Mouse (Mus musculus): ENCODE data around the gene Rnaset2a. TPM values are rescaled to one million over a fixed set of nuclear protein-coding genes. Genes with fewer than 3 reads are reported as not detected.
"Not testable (repeated sequence)": the region's sequence is repeated elsewhere in the genome, so short reads cannot be mapped to it uniquely, and the experiment has no call there.

Gene Rnaset2a
- polyA plus RNA-seq, 1 experiment, result 151 TPM

DNA sequence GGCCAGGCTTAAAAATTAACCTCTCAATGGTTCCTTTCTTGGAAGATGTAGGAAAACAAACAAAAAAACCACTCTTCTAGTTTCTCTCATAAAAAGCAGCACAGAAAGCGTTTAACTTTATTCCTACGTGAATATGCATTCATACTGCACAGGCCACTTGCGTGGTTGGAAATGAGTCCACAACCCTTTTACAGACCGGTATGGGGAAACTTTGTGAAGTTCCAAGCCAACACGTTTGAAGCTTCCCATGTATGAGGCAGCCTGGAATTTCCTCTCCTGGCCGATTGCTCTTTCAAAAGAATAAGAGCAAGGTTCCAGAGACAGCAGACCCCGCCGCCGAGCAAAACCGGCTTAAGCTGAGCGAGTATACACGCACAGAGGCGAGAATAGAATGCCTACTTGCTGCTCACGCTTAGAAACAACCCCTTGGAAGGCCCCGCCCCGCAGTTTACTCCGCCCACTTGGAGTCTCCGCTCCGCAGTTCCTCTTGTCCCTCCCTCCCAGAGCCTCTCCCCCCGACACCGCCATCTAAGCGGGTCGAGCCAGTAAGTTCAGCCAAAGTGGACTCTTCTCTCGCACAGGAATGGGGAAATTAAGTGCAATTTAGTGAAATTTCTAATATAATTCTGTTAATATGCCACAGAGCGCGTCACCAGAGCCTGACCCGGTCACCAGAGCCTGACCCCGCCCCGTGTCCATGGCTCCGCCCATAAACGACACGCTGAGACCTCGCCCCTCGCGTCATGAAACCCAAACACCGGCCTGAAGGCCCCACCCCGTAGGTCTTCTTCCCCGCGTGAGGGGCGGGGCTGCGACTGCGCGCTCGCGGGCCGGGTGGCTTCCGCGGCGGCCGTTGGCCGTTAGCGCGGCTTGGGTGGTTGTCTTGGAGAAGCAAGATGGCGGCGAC is 17.1 kb upstream of the Rnaset2a start, which contains the start of gene Fgfr1op:
Gene Fgfr1op (plus strand): TSS at position 801 of the 907 bp plus-strand sequence.
- Histone ChIP-seq H3ac (ENCODE audit: control insufficient read depth, insufficient read length) (peak within 1 kb of the TSS; percentile 53), H3K4me3 (peak within 1 kb of the TSS; percentile 31), H3K4me2 (ENCODE audit: low read depth) (peak within 1 kb of the TSS; percentile 80)
- not testable (repeated sequence) for H3K36me3 ChIP-seq (ENCODE audit: control insufficient read depth, insufficient read depth); H3K79me2 ChIP-seq (ENCODE audit: control insufficient read depth, insufficient read depth); H3K27me3 ChIP-seq (ENCODE audit: control insufficient read depth, insufficient read depth, insufficient read length)

DNA sequence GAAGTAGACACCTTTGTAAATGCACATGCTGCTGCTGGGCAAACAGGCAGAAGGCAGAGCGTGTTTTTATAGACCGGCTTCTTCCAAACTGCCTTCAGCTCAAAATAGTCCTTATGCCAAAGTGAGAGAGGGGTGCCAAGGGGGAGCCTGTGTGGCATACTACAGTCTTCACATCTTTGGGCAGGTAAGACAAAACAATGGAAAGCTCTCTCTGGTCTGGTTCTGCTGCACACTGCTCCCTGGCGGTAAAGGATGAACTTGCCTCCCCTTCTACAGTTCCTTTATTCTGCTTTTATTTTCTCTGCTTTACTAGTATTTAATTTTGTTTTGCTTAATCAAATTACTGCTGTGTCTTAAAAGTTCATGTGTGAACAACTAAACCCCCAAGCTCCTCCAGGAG is 13.1 kb upstream of the Rnaset2a start:
- not testable (repeated sequence) for H3K79me2 ChIP-seq (ENCODE audit: control insufficient read depth, insufficient read depth); H3ac ChIP-seq (ENCODE audit: control insufficient read depth, insufficient read length); H3K36me3 ChIP-seq (ENCODE audit: control insufficient read depth, insufficient read depth); H3K4me2 ChIP-seq (ENCODE audit: low read depth); H3K27me3 ChIP-seq (ENCODE audit: control insufficient read depth, insufficient read depth, insufficient read length); H3K4me3 ChIP-seq

DNA sequence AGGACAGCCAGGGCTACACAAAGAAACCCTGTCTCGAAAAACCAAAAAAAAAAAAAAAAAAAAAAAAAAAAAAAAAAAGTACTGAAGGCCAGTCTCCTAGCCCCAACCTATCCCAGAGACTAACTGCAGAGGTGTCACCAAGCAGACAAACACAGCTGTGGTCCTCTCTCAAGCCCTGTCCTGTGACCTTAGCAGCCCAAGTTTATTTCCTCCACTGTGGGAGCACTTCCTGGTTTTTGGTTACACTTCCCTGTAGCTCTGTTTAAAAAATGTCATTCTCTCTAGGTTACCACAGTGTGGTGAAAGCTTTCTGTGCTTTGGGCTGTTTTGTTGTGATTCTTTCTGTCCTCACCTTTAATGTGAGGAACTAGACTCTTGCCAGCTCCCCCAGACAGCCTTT is 10.7 kb upstream of the Rnaset2a start:
- not testable (repeated sequence) for H3K36me3 ChIP-seq (ENCODE audit: control insufficient read depth, insufficient read depth); H3K27me3 ChIP-seq (ENCODE audit: control insufficient read depth, insufficient read depth, insufficient read length); H3K4me3 ChIP-seq; H3ac ChIP-seq (ENCODE audit: control insufficient read depth, insufficient read length); H3K79me2 ChIP-seq (ENCODE audit: control insufficient read depth, insufficient read depth); H3K4me2 ChIP-seq (ENCODE audit: low read depth)

DNA sequence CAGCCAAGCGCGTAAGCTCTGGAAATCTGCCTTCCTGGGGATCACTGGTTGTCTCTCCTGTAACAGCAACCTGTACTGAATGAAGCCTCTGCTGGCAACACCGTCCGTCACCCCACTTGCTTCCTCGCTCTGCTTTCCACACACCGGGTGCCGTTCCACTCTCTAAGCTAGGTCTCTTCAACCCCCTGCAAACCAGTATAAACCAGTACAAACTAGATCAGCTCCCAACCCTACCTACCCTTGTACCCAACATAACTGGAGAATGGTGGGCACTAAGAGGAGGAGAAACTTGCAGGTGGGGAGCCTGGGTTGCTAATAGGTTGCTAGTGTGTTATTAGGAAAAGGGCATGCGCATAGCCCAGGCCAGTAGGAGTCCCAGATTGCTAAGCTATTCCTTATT is 8.1 kb upstream of the Rnaset2a start:
- not testable (repeated sequence) for H3K4me3 ChIP-seq; H3ac ChIP-seq (ENCODE audit: control insufficient read depth, insufficient read length); H3K36me3 ChIP-seq (ENCODE audit: control insufficient read depth, insufficient read depth); H3K4me2 ChIP-seq (ENCODE audit: low read depth); H3K79me2 ChIP-seq (ENCODE audit: control insufficient read depth, insufficient read depth); H3K27me3 ChIP-seq (ENCODE audit: control insufficient read depth, insufficient read depth, insufficient read length)

DNA sequence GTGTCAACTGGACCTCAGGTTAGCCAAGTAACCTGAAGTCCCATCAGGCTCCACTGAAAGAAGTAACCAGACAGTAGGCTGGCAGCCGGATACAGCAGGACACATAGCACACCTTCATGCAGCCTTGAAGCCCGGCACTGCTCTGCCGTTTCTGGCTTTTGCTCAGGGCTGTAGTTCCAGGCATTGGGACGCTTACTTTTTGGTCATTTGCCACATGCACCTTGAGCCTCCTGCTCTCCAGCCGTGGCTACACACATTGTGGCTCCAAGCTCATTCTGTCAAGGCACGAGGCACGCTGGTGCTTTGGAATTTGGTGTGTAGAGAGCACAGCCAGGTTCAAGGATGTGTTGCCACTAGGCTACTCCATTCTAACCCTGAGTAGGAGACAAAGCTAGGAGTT is 7.1 kb upstream of the Rnaset2a start:
- H3ac ChIP-seq (ENCODE audit: control insufficient read depth, insufficient read length); H3K4me3 ChIP-seq; H3K36me3 ChIP-seq (ENCODE audit: control insufficient read depth, insufficient read depth); H3K4me2 ChIP-seq (ENCODE audit: low read depth); H3K79me2 ChIP-seq (ENCODE audit: control insufficient read depth, insufficient read depth); H3K27me3 ChIP-seq (ENCODE audit: control insufficient read depth, insufficient read depth, insufficient read length): not testable (repeated sequence)

DNA sequence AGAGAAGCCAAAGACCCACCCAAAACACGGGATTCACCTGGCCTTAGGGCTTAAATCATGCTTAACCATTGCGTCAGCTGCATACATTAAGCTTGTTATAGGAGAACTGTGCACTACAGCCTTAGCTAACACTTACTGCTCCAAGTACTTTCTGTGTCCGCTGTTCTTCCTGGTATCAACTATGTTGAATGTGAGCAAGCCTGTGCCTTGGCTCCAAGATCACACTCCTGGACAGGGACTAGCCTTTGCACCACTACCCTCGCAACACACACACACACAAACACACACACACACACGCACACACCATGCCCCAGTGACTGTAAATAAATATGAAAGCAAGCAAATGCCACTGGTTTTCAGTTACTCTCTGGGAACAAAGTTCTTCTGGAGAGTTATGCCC is 966 bp downstream of the Rnaset2a start:
- not testable (repeated sequence) for H3K36me3 ChIP-seq (ENCODE audit: control insufficient read depth, insufficient read depth); H3K27me3 ChIP-seq (ENCODE audit: control insufficient read depth, insufficient read depth, insufficient read length)
- Histone ChIP-seq H3K4me2 (ENCODE audit: low read depth) (peak overlapping the region; percentile 85), H3ac (ENCODE audit: control insufficient read depth, insufficient read length) (peak overlapping the region; percentile 84), H3K4me3 (peak overlapping the region; percentile 70), H3K79me2 (ENCODE audit: control insufficient read depth, insufficient read depth) (peaks cover 11% of the 10 kb centered on the region)

DNA sequence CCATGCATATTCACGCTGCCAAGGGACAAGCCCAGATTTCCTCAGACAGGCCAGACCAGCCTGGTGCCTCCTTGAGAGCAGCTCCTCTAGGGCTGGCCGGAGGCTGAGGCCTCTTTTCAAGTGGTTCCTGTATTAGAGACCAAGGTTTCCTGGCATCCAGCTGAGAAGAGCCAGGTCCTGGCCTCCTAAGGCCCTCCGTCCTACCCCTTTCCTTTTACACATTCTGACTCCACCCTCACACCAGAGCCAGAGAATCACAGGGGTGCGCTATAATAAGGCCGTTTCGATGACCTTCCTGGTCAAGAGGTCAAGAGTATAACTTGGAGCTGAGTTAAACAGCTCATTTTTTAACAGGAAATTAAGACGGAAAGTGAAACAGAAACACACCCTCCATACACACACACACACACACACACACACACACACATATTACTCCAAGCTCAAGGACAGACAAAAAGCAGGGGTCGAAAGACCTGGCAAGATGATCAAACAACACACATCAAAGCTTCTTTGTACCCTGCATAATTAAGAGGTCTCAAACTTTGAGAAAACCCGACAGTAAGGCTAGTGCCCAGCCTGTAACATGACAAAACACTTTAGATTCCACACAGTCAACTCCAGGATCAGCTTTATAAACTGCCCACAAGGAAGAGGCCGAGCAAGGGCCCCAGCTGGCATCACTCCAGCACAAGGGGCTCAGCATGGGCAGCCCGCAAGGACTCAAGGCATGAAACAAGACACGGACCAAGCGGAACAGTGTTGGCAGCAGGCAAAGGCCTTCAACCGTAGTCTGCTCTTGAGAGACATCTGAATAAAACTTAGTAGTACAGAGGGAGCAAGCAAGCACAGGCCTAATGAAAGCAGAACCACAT is 3.9 kb downstream of the Rnaset2a start:
- not testable (repeated sequence) for H3K27me3 ChIP-seq (ENCODE audit: control insufficient read depth, insufficient read depth, insufficient read length); H3K4me3 ChIP-seq; H3K4me2 ChIP-seq (ENCODE audit: low read depth); H3ac ChIP-seq (ENCODE audit: control insufficient read depth, insufficient read length)
- peaks cover 11% of the 10 kb centered on the region for H3K79me2 ChIP-seq (ENCODE audit: control insufficient read depth, insufficient read depth)
- H3K36me3 ChIP-seq (ENCODE audit: control insufficient read depth, insufficient read depth), result peaks cover 10% of the 10 kb centered on the region

DNA sequence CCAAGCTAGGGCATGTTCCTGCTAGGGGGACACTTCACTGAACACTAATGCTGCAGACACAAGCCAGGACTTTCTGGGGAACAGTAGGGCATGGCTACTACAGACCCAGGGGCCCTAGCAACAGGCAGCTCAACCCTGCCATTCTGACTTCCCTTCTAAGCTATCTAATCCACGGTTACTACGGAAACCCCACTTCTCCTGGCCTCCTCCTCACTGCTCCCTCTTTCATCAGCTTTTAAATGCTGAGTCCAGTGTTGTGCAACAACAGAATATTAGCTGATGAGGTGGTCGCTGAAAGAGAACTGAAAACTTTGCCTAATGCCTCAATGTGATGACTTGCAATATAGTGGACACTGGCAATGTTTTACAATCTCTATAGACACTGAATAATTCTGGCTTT is 7.7 kb downstream of the Rnaset2a start:
- not testable (repeated sequence) for H3K27me3 ChIP-seq (ENCODE audit: control insufficient read depth, insufficient read depth, insufficient read length); H3ac ChIP-seq (ENCODE audit: control insufficient read depth, insufficient read length); H3K79me2 ChIP-seq (ENCODE audit: control insufficient read depth, insufficient read depth); H3K4me2 ChIP-seq (ENCODE audit: low read depth); H3K4me3 ChIP-seq; H3K36me3 ChIP-seq (ENCODE audit: control insufficient read depth, insufficient read depth)

DNA sequence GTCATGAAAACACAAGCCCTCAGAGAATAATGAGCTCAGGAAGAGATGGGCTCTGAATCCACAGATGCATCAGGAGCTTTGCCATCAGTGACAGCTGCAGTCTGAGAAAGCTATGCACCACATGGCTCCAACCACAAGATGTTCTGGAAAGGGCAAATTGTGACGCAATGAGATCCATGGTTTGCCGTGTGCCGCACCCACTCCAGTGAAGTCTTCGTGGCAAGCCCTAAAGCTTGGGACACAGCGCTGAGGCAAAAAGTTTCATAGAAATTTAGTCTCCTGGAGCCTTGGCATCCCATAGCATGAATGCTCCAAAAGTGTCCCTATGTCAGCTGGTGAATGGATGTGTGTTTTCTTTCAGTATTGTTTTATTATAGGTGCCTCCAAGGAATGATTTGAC is 9.8 kb downstream of the Rnaset2a start:
- not testable (repeated sequence) for H3K27me3 ChIP-seq (ENCODE audit: control insufficient read depth, insufficient read depth, insufficient read length); H3K36me3 ChIP-seq (ENCODE audit: control insufficient read depth, insufficient read depth); H3K79me2 ChIP-seq (ENCODE audit: control insufficient read depth, insufficient read depth); H3ac ChIP-seq (ENCODE audit: control insufficient read depth, insufficient read length); H3K4me3 ChIP-seq; H3K4me2 ChIP-seq (ENCODE audit: low read depth)
- TF ChIP-seq CEBPB (IDR thresholded peaks at IDR 0.05; ENCODE audit: insufficient read depth, poor library complexity, severe bottlenecking), result peak; percentile 73

DNA sequence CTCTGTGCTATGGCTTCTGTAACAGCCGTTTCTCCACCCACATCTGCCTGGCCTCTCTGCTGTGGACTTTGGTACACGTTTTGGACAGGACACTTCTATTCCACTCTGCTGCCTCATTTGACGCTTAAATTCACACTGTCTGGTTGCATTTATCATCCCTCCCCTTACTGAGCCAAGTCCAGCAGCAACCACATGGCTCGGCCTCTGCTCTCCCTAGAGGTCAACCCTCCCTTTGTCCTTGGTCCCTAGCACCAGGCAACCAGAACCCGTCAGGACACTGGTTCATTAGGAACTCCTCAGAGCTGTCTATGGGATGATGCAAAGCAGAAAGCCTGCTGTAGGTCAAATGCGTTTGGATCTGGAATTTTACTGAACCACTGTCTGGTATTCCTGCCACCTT is 17.0 kb downstream of the Rnaset2a start:
- H3K79me2 ChIP-seq (ENCODE audit: control insufficient read depth, insufficient read depth); H3K36me3 ChIP-seq (ENCODE audit: control insufficient read depth, insufficient read depth); H3ac ChIP-seq (ENCODE audit: control insufficient read depth, insufficient read length); H3K4me2 ChIP-seq (ENCODE audit: low read depth); H3K27me3 ChIP-seq (ENCODE audit: control insufficient read depth, insufficient read depth, insufficient read length); H3K4me3 ChIP-seq: not testable (repeated sequence)

DNA sequence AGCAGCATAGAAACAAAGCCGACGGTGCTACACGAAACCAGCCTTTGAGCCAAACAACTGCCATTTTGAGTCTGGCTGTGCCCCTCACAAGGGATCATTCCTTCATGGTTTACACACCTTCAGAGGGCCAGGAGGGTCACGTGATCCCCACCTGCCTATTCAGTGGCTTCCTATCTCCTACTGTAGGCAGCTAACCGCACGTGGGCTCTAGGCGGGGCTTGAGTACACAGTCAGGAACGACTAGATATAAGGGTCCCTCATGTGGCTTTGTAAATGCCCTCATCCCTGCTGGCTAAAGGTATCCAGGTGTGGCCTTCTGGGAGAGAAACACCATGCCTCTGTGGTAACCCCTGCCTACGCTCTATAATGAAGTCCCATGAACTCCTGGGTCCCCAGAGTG is 18.3 kb downstream of the Rnaset2a start:
- H3K27me3 ChIP-seq (ENCODE audit: control insufficient read depth, insufficient read depth, insufficient read length); H3K79me2 ChIP-seq (ENCODE audit: control insufficient read depth, insufficient read depth); H3K4me2 ChIP-seq (ENCODE audit: low read depth); H3K4me3 ChIP-seq; H3K36me3 ChIP-seq (ENCODE audit: control insufficient read depth, insufficient read depth); H3ac ChIP-seq (ENCODE audit: control insufficient read depth, insufficient read length): not testable (repeated sequence)

DNA sequence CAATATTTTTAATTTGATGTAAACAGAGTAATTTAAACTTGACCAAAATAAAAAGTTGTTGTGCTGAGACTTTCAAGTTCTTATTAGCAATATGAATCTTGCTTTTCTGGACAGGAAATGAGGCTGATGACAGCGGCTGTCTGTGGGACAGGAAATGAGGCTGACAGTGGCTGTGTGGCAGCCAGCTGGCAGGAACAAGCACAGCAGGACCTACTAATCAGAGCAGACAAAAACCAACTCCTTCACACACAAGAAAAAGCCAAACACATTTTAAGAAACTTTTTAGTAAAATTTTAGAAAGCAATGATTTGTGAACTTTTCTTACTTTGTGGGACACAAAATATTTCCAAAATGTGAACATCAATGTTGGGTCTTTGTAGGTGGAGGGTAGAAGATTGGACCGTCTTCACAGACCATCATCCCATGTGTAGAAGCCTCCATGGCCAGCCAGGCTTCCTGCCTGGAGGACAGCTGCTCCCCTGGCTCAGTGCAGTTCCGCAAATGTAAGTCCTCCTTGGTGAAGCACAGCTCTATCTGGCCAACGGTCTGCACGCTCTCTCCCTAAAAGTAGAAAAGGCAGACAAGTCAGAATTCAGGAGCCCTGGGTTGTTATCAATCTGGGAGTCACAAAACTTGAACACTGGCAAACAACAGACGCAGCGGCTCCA is 19.4 kb downstream of the Rnaset2a start:
- H3ac ChIP-seq (ENCODE audit: control insufficient read depth, insufficient read length); H3K4me3 ChIP-seq; H3K27me3 ChIP-seq (ENCODE audit: control insufficient read depth, insufficient read depth, insufficient read length); H3K36me3 ChIP-seq (ENCODE audit: control insufficient read depth, insufficient read depth); H3K79me2 ChIP-seq (ENCODE audit: control insufficient read depth, insufficient read depth); H3K4me2 ChIP-seq (ENCODE audit: low read depth): not testable (repeated sequence)

All from myocyte (in vitro differentiated cells).